Comparison of ENCODE assay signal across 20 mouse cellular contexts in the genomic region with DNA sequence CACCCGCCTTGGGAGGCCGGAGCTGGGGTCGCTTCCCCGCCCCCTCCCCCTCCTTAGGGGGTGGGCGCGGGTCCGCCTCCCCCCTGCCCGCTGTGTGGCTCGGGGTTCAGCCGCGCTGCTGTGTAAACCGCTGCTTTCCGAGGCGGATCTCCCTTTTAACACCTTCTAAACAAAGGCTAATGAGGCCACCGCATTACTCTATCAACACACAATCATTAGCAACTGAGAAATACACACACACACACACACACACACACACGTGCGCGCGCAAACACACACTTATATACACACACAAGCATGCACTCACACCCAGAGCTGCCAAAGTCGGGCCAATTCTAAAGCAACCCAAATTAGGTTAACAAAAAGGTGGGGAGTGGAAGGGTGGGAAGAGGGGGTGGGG. TPM values are rescaled to one million over a fixed set of nuclear protein-coding genes. Genes with fewer than 3 reads are reported as not detected.
DNase-seq lines count a peak whose midpoint lies in the region; ATAC-seq and TF ChIP-seq lines count a peak whose summit lies in the region.
"Had no signal": no experiment of that assay in that cellular context is flagged by ENCODE, and none has a peak within 500 bp of the region (broad histone marks: within the 10 kb centered on the region; RNA-seq: fewer than 3 reads in every experiment).

No protein-coding gene starts in this region.

- H3K4me1 ChIP-seq in cerebellum, adult 2 months (ENCODE audit: control insufficient read depth, insufficient read depth, low read length) = no peaks in the 10 kb centered on the region
- no peaks in the 10 kb centered on the region for H3K4me1 ChIP-seq in forebrain, postnatal 0 days (ENCODE audit: insufficient read depth)
- H3K4me1 ChIP-seq in limb, embryonic 10.5 days = 0 out of 2 replicates have a peak, but pooled peaks cover 6% of the 10 kb centered on the region
- H3K4me1 ChIP-seq in neural tube, embryonic 12.5 days = peaks cover 13% of the 10 kb centered on the region; the same call in 1 of the 2 replicates
- H3K4me1 ChIP-seq: heart, embryonic 13.5 days; limb, embryonic 13.5 days had no signal

- H3K27me3 ChIP-seq in cerebellum, adult 2 months (ENCODE audit: control insufficient read depth, insufficient read depth, low read length) = peaks cover 7% of the 10 kb centered on the region; the same call in 1 of the 2 replicates
- peaks cover 66% of the 10 kb centered on the region for H3K27me3 ChIP-seq in forebrain, postnatal 0 days (ENCODE audit: insufficient read depth, low read length)
- H3K27me3 ChIP-seq in limb, embryonic 10.5 days (ENCODE audit: low read depth, poor library complexity, severe bottlenecking) = peaks cover 100% of the 10 kb centered on the region
- peaks cover 96% of the 10 kb centered on the region for H3K27me3 ChIP-seq in neural tube, embryonic 12.5 days (replicated peaks)

- no peak for TF ChIP-seq POLR2A in cerebellum, adult 2 months (IDR thresholded peaks at IDR 0.05; ENCODE audit: borderline replicate concordance, insufficient read depth, low read length)

- DNase-seq in cerebellum, adult 2 months = no peak
- DNase-seq in cerebellum, adult 11-12 months = no peak
- DNase-seq in forebrain, postnatal 0 days = peak; percentile 7
- DNase-seq in limb, embryonic 10.5 days (ENCODE audit: low spot score) = peak; percentile 39
- DNase-seq in adrenal gland, adult 18-20 months (ENCODE audit: low spot score in 2 of 2) = no peak
- DNase-seq: gastrocnemius, postnatal 25 days; kidney, adult 8-10 months; layer of hippocampus, postnatal 36 days; thymus, postnatal 25 days had no signal

- H3K9ac ChIP-seq in forebrain, postnatal 0 days = no peak overlapping the region
- peak overlapping the region; percentile 68 for H3K9ac ChIP-seq in neural tube, embryonic 12.5 days
- H3K9ac ChIP-seq: embryonic facial prominence, embryonic 13.5 days; heart, embryonic 13.5 days; limb, embryonic 13.5 days had no signal

- H3K9me3 ChIP-seq in forebrain, postnatal 0 days (ENCODE audit: low read length) = no peaks in the 10 kb centered on the region
- H3K9me3 ChIP-seq in limb, embryonic 10.5 days (replicated peaks) = no peaks in the 10 kb centered on the region
- H3K9me3 ChIP-seq in neural tube, embryonic 12.5 days = no peaks in the 10 kb centered on the region
- H3K9me3 ChIP-seq: embryonic facial prominence, embryonic 13.5 days; heart, embryonic 13.5 days; limb, embryonic 13.5 days had no signal

- no peak for TF ChIP-seq CTCF in cerebellum, adult 2 months (IDR thresholded peaks at IDR 0.05; ENCODE audit: borderline replicate concordance, insufficient read depth, low read depth, low read length)
- no peak for TF ChIP-seq CTCF in forebrain, postnatal 0 days (IDR thresholded peaks at IDR 0.05; ENCODE audit: low read depth)

- under 1% methylated on average over 18 of the region's 20 CpGs for WGBS in cerebellum, adult 2 months
- under 1% methylated on average over 12 of the region's 20 CpGs for WGBS in forebrain, postnatal 0 days
- WGBS in limb, embryonic 10.5 days = under 1% methylated on average over 20 of the region's 20 CpGs
- under 1% methylated on average over 20 of the region's 20 CpGs for WGBS in neural tube, embryonic 12.5 days

- H3K27ac ChIP-seq in cerebellum, adult 2 months (ENCODE audit: insufficient read depth, low read length) = 0 out of 2 replicates have a peak overlapping the region, but pooled peaks have one; percentile 30
- H3K27ac ChIP-seq in forebrain, postnatal 0 days (ENCODE audit: low read depth, low read length) = no peak overlapping the region
- H3K27ac ChIP-seq in limb, embryonic 10.5 days = no peak overlapping the region
- H3K27ac ChIP-seq in neural tube, embryonic 12.5 days = peak overlapping the region; percentile 82
- H3K27ac ChIP-seq: embryonic facial prominence, embryonic 13.5 days; heart, embryonic 13.5 days; limb, embryonic 13.5 days had no signal

- H3K4me2 ChIP-seq in forebrain, postnatal 0 days (ENCODE audit: low read depth) = no peak overlapping the region
- peak overlapping the region; percentile 58 for H3K4me2 ChIP-seq in neural tube, embryonic 12.5 days (replicated peaks)
- H3K4me2 ChIP-seq: embryonic facial prominence, embryonic 13.5 days; heart, embryonic 13.5 days; limb, embryonic 13.5 days had no signal

- no peak for ATAC-seq in forebrain, postnatal 0 days
- ATAC-seq in neural tube, embryonic 12.5 days (ENCODE audit: low FRiP score, low read depth) = no peak
- no peak for ATAC-seq in erythroblast, adult 5-6 weeks (replicated peaks; ENCODE audit: low FRiP score, poor library complexity, severe bottlenecking)
- no peak for ATAC-seq in erythroid progenitor cell, adult 5-6 weeks (replicated peaks; ENCODE audit: low FRiP score, poor library complexity, severe bottlenecking)

- no peak overlapping the region for H3K4me3 ChIP-seq in cerebellum, adult 2 months (replicated peaks; ENCODE audit: insufficient read depth, low read depth, low read length)
- H3K4me3 ChIP-seq in forebrain, postnatal 0 days (ENCODE audit: low read depth, low read length) = no peak overlapping the region
- H3K4me3 ChIP-seq in limb, embryonic 10.5 days = no peak overlapping the region
- H3K4me3 ChIP-seq in neural tube, embryonic 12.5 days = peak overlapping the region; percentile 33
- H3K4me3 ChIP-seq: embryonic facial prominence, embryonic 13.5 days; heart, embryonic 13.5 days; limb, embryonic 13.5 days had no signal

- H3K36me3 ChIP-seq in forebrain, postnatal 0 days (ENCODE audit: insufficient read depth) = no peaks in the 10 kb centered on the region
- no peaks in the 10 kb centered on the region for H3K36me3 ChIP-seq in limb, embryonic 10.5 days
- no peaks in the 10 kb centered on the region for H3K36me3 ChIP-seq in neural tube, embryonic 12.5 days
- H3K36me3 ChIP-seq: embryonic facial prominence, embryonic 13.5 days; heart, embryonic 13.5 days; limb, embryonic 13.5 days had no signal

RNA-seq across cellular contexts. Expression of a gene that starts 5.8 kb away (rescaled TPM):
- 7.7 and 9.7 TPM in 2 replicates for polyA plus RNA-seq in cerebellum, adult 2 months (2012; rRNA removed)
- 4.6 and 5.4 TPM in 2 replicates for total RNA-seq in forebrain, postnatal 0 days (2014; rRNA removed)
- polyA plus RNA-seq in forebrain, postnatal 0 days (2015; fragmentation: Nextera tagmentation; extraction: Ambion mirVana) = 1.4 and 3.7 TPM in 2 replicates
- not detected in 2 replicates for polyA plus RNA-seq in limb, embryonic 10.5 days (2016; fragmentation: Nextera tagmentation; extraction: Ambion mirVana)
- polyA plus RNA-seq in neural tube, embryonic 12.5 days (2016; fragmentation: Nextera tagmentation; extraction: Ambion mirVana) = 64.9 and 70.8 TPM in 2 replicates
- total RNA-seq in erythroblast, adult 5-6 weeks (2015; ENCODE audit: low replicate concordance) = not detected in 2 replicates
- not detected in 2 replicates for total RNA-seq in erythroblast, adult 5-6 weeks (2017; ENCODE audit: low replicate concordance)
- not detected for total RNA-seq in adrenal gland, adult 18-20 months (2021)
- total RNA-seq in erythroid progenitor cell, adult 5-6 weeks (2015; ENCODE audit: low replicate concordance) = not detected in 2 replicates
- total RNA-seq in erythroid progenitor cell, adult 5-6 weeks (2017; ENCODE audit: low replicate concordance) = not detected in 2 replicates
- total RNA-seq: CH12.LX; common myeloid progenitor, adult 5-6 weeks; gastrocnemius, postnatal 25 days had no signal
- polyA plus RNA-seq: heart, embryonic 13.5 days; limb, embryonic 13.5 days; liver, embryonic 16.5 days; spleen, adult 2 months had no signal

RNA-seq across cellular contexts. Expression of a gene that starts 46.9 kb away (rescaled TPM):
- 13.6 and 16.7 TPM in 2 replicates for polyA plus RNA-seq in cerebellum, adult 2 months (2012; rRNA removed)
- total RNA-seq in forebrain, postnatal 0 days (2014; rRNA removed) = 1.3 and 3.0 TPM in 2 replicates
- polyA plus RNA-seq in forebrain, postnatal 0 days (2015; fragmentation: Nextera tagmentation; extraction: Ambion mirVana) = 2.3 and 3.1 TPM in 2 replicates
- polyA plus RNA-seq in limb, embryonic 10.5 days (2016; fragmentation: Nextera tagmentation; extraction: Ambion mirVana) = 5.2 and 5.6 TPM in 2 replicates
- 7.0 TPM in 2 replicates for polyA plus RNA-seq in neural tube, embryonic 12.5 days (2016; fragmentation: Nextera tagmentation; extraction: Ambion mirVana)
- not detected in 2 replicates for total RNA-seq in erythroblast, adult 5-6 weeks (2015; ENCODE audit: low replicate concordance)
- total RNA-seq in erythroblast, adult 5-6 weeks (2017; ENCODE audit: low replicate concordance) = 3.4 and 3.9 TPM in 2 replicates
- total RNA-seq in adrenal gland, adult 18-20 months (2021) = 10 to 100 TPM; 55.6 to 78.2 TPM
- total RNA-seq in erythroid progenitor cell, adult 5-6 weeks (2015; ENCODE audit: low replicate concordance) = 4.2 TPM in 1 of 2 replicates, not detected in the other
- 2.7 and 4.8 TPM in 2 replicates for total RNA-seq in erythroid progenitor cell, adult 5-6 weeks (2017; ENCODE audit: low replicate concordance)

RNA-seq across cellular contexts. Expression of a gene that starts 50.6 kb away (rescaled TPM):
- polyA plus RNA-seq in cerebellum, adult 2 months (2012; rRNA removed) = 0.36 and 0.52 TPM in 2 replicates
- not detected in 2 replicates for total RNA-seq in forebrain, postnatal 0 days (2014; rRNA removed)
- polyA plus RNA-seq in forebrain, postnatal 0 days (2015; fragmentation: Nextera tagmentation; extraction: Ambion mirVana) = not detected in 2 replicates
- polyA plus RNA-seq in limb, embryonic 10.5 days (2016; fragmentation: Nextera tagmentation; extraction: Ambion mirVana) = not detected in 2 replicates
- polyA plus RNA-seq in neural tube, embryonic 12.5 days (2016; fragmentation: Nextera tagmentation; extraction: Ambion mirVana) = not detected in 2 replicates
- total RNA-seq in erythroblast, adult 5-6 weeks (2015; ENCODE audit: low replicate concordance) = not detected in 2 replicates
- total RNA-seq in erythroblast, adult 5-6 weeks (2017; ENCODE audit: low replicate concordance) = not detected in 2 replicates
- not detected for total RNA-seq in adrenal gland, adult 18-20 months (2021)
- not detected in 2 replicates for total RNA-seq in erythroid progenitor cell, adult 5-6 weeks (2015; ENCODE audit: low replicate concordance)
- not detected in 2 replicates for total RNA-seq in erythroid progenitor cell, adult 5-6 weeks (2017; ENCODE audit: low replicate concordance)
- total RNA-seq: CH12.LX; common myeloid progenitor, adult 5-6 weeks; gastrocnemius, postnatal 25 days; layer of hippocampus, postnatal 36 days had no signal
- polyA plus RNA-seq: embryonic facial prominence, embryonic 13.5 days; heart, embryonic 13.5 days; large intestine, adult 2 months; limb, embryonic 13.5 days; spleen, adult 2 months had no signal

Comparison
In these comparisons a context has a peak if more than half of its experiments do, and no peak if none do; other contexts are left out.
1. DNase-seq: peak in forebrain, postnatal 0 days (single experiment) and limb, embryonic 10.5 days (single experiment); none in cerebellum, adult 2 months (0 of 2), cerebellum, adult 11-12 months (single experiment) and adrenal gland, adult 18-20 months (0 of 2).
2. H3K27ac ChIP-seq: peak in cerebellum, adult 2 months (single experiment) and neural tube, embryonic 12.5 days (single experiment); none in forebrain, postnatal 0 days (single experiment) and limb, embryonic 10.5 days (single experiment).
3. RNA of a gene that starts 46.9 kb away (total RNA-seq): 55.6 to 78.2 TPM in adrenal gland, adult 18-20 months; 2.7 to 4.8 TPM in erythroid progenitor cell, adult 5-6 weeks, 3.4 to 3.9 TPM in erythroblast, adult 5-6 weeks and 1.3 to 3.0 TPM in forebrain, postnatal 0 days; every median in the first group is over 4 times any median in the second.